Mouse (Mus musculus): ENCODE data around the gene Hhat. TPM values are rescaled to one million over a fixed set of nuclear protein-coding genes. Genes with fewer than 3 reads are reported as not detected.

Gene Hhat
- polyA plus RNA-seq, 1 experiment from 2014 or later: 15.4 TPM

DNA sequence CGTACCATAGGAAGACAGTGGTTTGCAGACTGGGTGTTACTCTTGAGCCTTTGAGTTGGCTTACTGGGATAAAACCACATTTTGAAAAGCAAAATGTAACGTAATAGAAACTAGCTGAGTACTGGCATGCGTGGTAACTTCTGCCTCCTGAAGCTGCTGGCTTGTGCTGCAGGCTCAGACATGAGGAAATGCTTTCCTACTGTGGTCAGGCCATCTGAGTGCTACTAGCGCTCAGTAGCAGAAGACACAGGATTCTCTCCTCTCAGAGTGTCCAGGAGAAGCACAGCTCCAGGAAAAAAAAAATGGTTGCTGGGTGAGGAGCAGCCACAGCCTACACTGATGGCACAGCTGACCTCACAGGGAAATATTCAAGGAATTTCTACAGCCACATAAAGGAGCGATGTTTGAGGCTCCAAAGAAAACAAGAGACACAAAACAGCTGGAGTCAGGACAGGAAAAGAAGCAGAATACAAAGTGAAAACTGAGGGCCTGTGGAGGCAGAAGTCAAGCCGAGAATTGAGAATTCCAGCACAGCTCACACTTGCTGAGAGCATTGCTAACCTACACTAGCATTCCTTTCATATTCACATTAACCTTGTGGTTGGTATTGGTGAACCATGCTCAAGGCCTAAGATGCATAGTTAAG is 8.0 kb upstream of the Hhat start:
- Histone ChIP-seq H3K9me3 (replicated peaks) (no peaks in the 10 kb centered on the region), H3K36me3 (no peaks in the 10 kb centered on the region), H3K4me2 (no peak overlapping the region), H3K27me3 (no peaks in the 10 kb centered on the region), H3K9ac (no peak overlapping the region), H3K4me3 (replicated peaks) (no peak overlapping the region), H3K27ac (peak overlapping the region; percentile 59), H3K4me1 (peaks cover 26% of the 10 kb centered on the region)
- 39% methylated on average over 6 of the region's 6 CpGs for WGBS
- 0 out of 2 replicates have a peak, but pooled peaks have one; percentile 22 for ATAC-seq (replicated peaks; ENCODE audit: low FRiP score)

- Histone ChIP-seq H3K27me3 (no peaks in the 10 kb centered on the region), H3K4me2 (no peak overlapping the region), H3K36me3 (no peaks in the 10 kb centered on the region), H3K9ac (no peak overlapping the region), H3K4me3 (replicated peaks) (no peak overlapping the region), H3K4me1 (peaks cover 26% of the 10 kb centered on the region), H3K27ac (peak overlapping the region; percentile 59), H3K9me3 (replicated peaks) (no peaks in the 10 kb centered on the region)
- WGBS: 95% methylated on average over 4 of the region's 4 CpGs
- no peak for ATAC-seq (replicated peaks; ENCODE audit: low FRiP score)
Observed at GRCm38 (mm10) chr1:192778206-192778605, 7.2 kb upstream of the Hhat start.

GRCm38 (mm10) chr1:192770130-192770494 is 911 bp downstream of the Hhat start:
- peak overlapping the region; percentile 98 for H3K4me2 ChIP-seq
- H3K27me3 ChIP-seq: no peaks in the 10 kb centered on the region
- peak overlapping the region; percentile 95 for H3K27ac ChIP-seq
- H3K36me3 ChIP-seq: no peaks in the 10 kb centered on the region
- peak overlapping the region; percentile 74 for H3K4me3 ChIP-seq (replicated peaks)
- peaks cover 32% of the 10 kb centered on the region for H3K4me1 ChIP-seq
- WGBS: 19% methylated on average over 10 of the region's 10 CpGs
- ATAC-seq (replicated peaks; ENCODE audit: low FRiP score): peak; percentile 77
- no peaks in the 10 kb centered on the region for H3K9me3 ChIP-seq (replicated peaks)
- peak overlapping the region; percentile 86 for H3K9ac ChIP-seq

GRCm38 (mm10) chr1:192765531-192765930 is 5.5 kb downstream of the Hhat start:
- Histone ChIP-seq H3K27me3 (no peaks in the 10 kb centered on the region), H3K27ac (no peak overlapping the region), H3K4me3 (replicated peaks) (no peak overlapping the region), H3K9me3 (replicated peaks) (no peaks in the 10 kb centered on the region), H3K4me1 (peaks cover 21% of the 10 kb centered on the region), H3K36me3 (no peaks in the 10 kb centered on the region), H3K4me2 (no peak overlapping the region), H3K9ac (no peak overlapping the region)
- whole genome bisulfite sequencing: 35% methylated on average over 4 of the region's 4 CpGs
- ATAC-seq (replicated peaks; ENCODE audit: low FRiP score): no peak

GRCm38 (mm10) chr1:192764547-192764946 is 6.5 kb downstream of the Hhat start:
- Histone ChIP-seq H3K4me2 (no peak overlapping the region), H3K9me3 (replicated peaks) (no peaks in the 10 kb centered on the region), H3K36me3 (no peaks in the 10 kb centered on the region), H3K27ac (no peak overlapping the region), H3K27me3 (no peaks in the 10 kb centered on the region), H3K4me1 (peaks cover 14% of the 10 kb centered on the region), H3K4me3 (replicated peaks) (no peak overlapping the region), H3K9ac (no peak overlapping the region)
- ATAC-seq (replicated peaks; ENCODE audit: low FRiP score): no peak
- 66% methylated on average over 2 of the region's 2 CpGs for WGBS

- ATAC-seq (replicated peaks; ENCODE audit: low FRiP score): no peak
- Histone ChIP-seq H3K9me3 (replicated peaks) (no peaks in the 10 kb centered on the region), H3K4me1 (peaks cover 11% of the 10 kb centered on the region; the same call in 1 of the 2 replicates), H3K36me3 (no peaks in the 10 kb centered on the region), H3K9ac (no peak overlapping the region), H3K27ac (no peak overlapping the region), H3K27me3 (no peaks in the 10 kb centered on the region), H3K4me2 (no peak overlapping the region), H3K4me3 (replicated peaks) (no peak overlapping the region)
- 80% methylated on average over 7 of the region's 7 CpGs for WGBS
Observed at GRCm38 (mm10) chr1:192762946-192763933, 7.8 kb downstream of the Hhat start.

DNA sequence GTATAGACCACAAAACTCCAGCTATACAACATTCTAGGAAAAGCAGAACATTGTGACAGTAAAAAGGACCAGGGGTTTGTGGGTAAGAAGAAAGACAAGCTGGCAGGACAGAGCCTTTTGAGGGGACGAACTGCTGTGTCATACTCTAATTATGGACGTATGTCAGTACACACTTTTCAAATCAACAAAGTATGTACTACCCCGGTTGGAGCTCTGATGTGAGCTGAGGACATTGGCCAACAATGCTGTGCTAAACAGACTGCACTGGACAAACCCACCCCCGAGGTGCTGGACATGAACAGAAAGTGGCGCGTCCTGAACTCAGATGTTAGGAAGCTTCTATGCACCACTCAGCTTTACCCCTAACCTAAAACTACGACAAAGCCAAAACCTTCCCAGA is 14.3 kb downstream of the Hhat start:
- peaks cover 43% of the 10 kb centered on the region for H3K4me1 ChIP-seq
- H3K27ac ChIP-seq: no peak overlapping the region
- H3K9ac ChIP-seq: no peak overlapping the region
- no peaks in the 10 kb centered on the region for H3K27me3 ChIP-seq
- 86% methylated on average over 7 of the region's 7 CpGs for WGBS
- no peak overlapping the region for H3K4me3 ChIP-seq (replicated peaks)
- no peak overlapping the region for H3K4me2 ChIP-seq
- H3K36me3 ChIP-seq: no peaks in the 10 kb centered on the region
- no peaks in the 10 kb centered on the region for H3K9me3 ChIP-seq (replicated peaks)
- ATAC-seq (replicated peaks; ENCODE audit: low FRiP score): no peak

DNA sequence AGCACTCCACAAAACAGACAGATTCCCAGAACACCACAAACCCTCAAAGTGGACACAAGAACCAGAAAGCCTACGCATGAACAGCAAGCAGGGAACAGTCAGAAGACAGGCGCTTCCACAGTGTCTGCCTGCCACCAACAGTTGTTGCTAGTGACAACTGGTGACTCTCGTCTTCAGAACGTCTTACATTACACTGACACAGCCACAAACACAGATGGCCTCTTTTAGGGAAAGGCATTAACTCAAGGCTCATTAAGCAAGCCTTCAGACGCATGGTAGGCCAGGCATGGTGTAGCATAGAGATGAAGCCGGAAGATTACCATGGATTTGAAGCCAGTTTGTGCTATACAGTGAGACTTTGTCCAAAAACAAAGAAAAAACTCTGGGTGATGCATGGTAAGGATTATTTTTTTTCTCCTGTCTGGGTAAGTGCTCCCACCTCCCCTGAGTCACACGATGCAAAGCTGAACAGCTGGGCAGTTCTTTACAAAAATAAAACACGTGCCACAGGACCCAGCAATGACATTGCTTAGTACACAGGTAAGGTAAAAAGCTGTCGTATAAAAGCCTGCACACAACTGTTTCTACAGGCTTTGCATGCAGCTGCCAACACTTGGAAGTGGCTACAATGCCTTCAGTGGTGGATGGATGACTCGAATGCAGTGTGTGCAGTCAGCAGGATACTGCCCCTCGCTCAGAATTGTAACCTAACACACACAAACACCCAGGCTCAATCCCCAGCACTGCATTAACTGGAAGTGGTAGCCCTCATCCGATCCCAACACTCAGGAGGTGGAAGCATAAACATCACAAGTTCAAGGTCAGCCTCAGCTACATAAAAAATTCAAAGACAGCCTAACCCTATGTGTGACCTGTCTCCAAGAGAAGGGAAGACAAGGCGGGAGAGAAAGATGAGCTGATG is 15.1 kb downstream of the Hhat start:
- Histone ChIP-seq H3K27me3 (no peaks in the 10 kb centered on the region), H3K27ac (peak overlapping the region; percentile 70), H3K4me3 (replicated peaks) (no peak overlapping the region), H3K36me3 (no peaks in the 10 kb centered on the region), H3K4me2 (peak overlapping the region; percentile 36), H3K9ac (no peak overlapping the region), H3K4me1 (peaks cover 43% of the 10 kb centered on the region), H3K9me3 (replicated peaks) (no peaks in the 10 kb centered on the region)
- 37% methylated on average over 13 of the region's 13 CpGs for WGBS
- peak; percentile 79 for ATAC-seq (replicated peaks; ENCODE audit: low FRiP score)

- Histone ChIP-seq H3K4me3 (replicated peaks) (no peak overlapping the region), H3K9me3 (replicated peaks) (no peaks in the 10 kb centered on the region), H3K4me2 (peak overlapping the region; percentile 36), H3K27me3 (no peaks in the 10 kb centered on the region), H3K36me3 (no peaks in the 10 kb centered on the region), H3K4me1 (peaks cover 43% of the 10 kb centered on the region), H3K27ac (peak overlapping the region; percentile 70), H3K9ac (no peak overlapping the region)
- ATAC-seq (replicated peaks; ENCODE audit: low FRiP score): no peak
- 62% methylated on average over 13 of the region's 13 CpGs for WGBS
Observed at GRCm38 (mm10) chr1:192755246-192755645, 15.8 kb downstream of the Hhat start.

GRCm38 (mm10) chr1:192754268-192754667 is 16.8 kb downstream of the Hhat start:
- Histone ChIP-seq H3K4me3 (replicated peaks) (no peak overlapping the region), H3K9me3 (replicated peaks) (no peaks in the 10 kb centered on the region), H3K36me3 (no peaks in the 10 kb centered on the region), H3K4me1 (peaks cover 38% of the 10 kb centered on the region), H3K27ac (no peak overlapping the region), H3K27me3 (no peaks in the 10 kb centered on the region), H3K9ac (no peak overlapping the region), H3K4me2 (no peak overlapping the region)
- WGBS: 82% methylated on average over 4 of the region's 4 CpGs
- no peak for ATAC-seq (replicated peaks; ENCODE audit: low FRiP score)

DNA sequence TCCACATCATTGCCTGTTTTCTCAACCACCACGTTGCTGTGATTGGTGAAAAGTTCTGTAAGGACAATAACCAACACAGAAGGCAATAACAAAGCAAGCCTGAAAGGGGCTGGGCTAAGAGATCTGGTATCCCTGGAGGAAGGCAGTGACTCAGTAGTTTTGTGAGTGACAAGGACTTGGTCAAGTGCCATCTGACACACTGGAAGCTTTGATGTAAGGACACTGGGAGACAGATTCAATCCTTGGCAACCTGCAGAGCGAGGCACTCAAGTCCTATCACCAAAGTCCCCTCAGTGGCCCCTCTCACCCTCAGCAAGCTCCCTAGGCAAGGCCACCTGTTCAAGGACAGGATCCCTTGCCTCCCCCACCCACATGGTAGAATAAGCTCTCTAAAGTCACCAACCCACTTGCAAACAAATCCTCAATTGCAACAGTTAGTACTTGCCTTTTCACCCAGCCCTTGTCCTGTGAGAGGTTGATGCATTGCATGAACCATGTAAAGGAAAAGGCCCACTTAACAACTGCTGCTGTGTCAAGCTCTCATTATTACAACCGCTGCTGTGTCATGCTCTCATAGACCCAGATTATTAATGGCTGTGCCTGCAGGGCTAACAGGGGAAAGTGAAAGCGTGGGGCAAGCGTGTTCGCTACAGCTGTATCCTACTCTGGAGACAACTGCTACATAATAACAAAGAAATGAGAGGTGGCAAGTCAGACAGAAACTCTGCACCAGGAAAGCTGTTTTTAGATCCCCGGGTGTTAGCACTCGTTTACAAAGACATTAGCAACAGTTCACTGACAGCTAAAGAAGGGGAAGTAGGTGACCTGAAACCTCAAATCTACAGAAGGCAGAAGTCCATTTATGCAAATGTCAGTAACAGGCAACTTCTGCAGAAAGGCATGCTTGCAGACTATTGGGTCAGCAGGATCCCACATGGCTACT is 18.1 kb downstream of the Hhat start:
- no peaks in the 10 kb centered on the region for H3K36me3 ChIP-seq
- H3K4me2 ChIP-seq: peak overlapping the region; percentile 32
- no peaks in the 10 kb centered on the region for H3K9me3 ChIP-seq (replicated peaks)
- no peaks in the 10 kb centered on the region for H3K27me3 ChIP-seq
- peak overlapping the region; percentile 78 for H3K27ac ChIP-seq
- no peak overlapping the region for H3K9ac ChIP-seq
- H3K4me3 ChIP-seq (replicated peaks): no peak overlapping the region
- no peak; the same call in 1 of the 2 replicates for ATAC-seq (replicated peaks; ENCODE audit: low FRiP score)
- H3K4me1 ChIP-seq: peaks cover 38% of the 10 kb centered on the region
- 26% methylated on average over 8 of the region's 8 CpGs for WGBS

Data from kidney, embryonic 15.5 days (tissue).